Mouse (Mus musculus) cerebellum, adult 2 months (tissue): ENCODE measurements around the gene Aqp2. TPM values are rescaled to one million over a fixed set of nuclear protein-coding genes. Genes with fewer than 3 reads are reported as not detected.

Experiments used
- DNase-seq, 2 experiments: peaks; one replicate each; pipeline ENCODE4 v3.0.0; 2021
- H3K27ac ChIP-seq: fragments of 200-500 bp; 2 replicates; pipeline ENCODE4 v1.5.1; 2012; ENCODE audit warnings: low read length, control low read depth, inconsistent platforms; ENCODE audit not compliant: insufficient read depth
- H3K27me3 ChIP-seq: fragments of 200-500 bp; 2 replicates; pipeline ENCODE4 v1.6.1; 2012; ENCODE audit warnings: inconsistent platforms, mild to moderate bottlenecking, low read length, moderate library complexity; ENCODE audit not compliant: control insufficient read depth, insufficient read depth
- H3K4me1 ChIP-seq: fragments of 200-500 bp; 2 replicates; pipeline ENCODE4 v1.6.1; 2011; ENCODE audit warnings: low read length; ENCODE audit not compliant: control insufficient read depth, insufficient read depth
- H3K4me3 ChIP-seq: fragments of 200-500 bp; replicated peaks from 2 replicates; pipeline ENCODE3; 2011; ENCODE audit warnings: mild to moderate bottlenecking, low read depth, low read length, control low read depth; ENCODE audit not compliant: insufficient read depth
- CTCF ChIP-seq: fragments of 200-500 bp; IDR thresholded peaks from 2 replicates; pipeline ENCODE4 v1.5.1; 2011; ENCODE audit warnings: low read depth, mild to moderate bottlenecking, control low read depth, low read length, moderate library complexity, borderline replicate concordance; ENCODE audit not compliant: insufficient read depth
- POLR2A ChIP-seq: fragments of 200-500 bp; IDR thresholded peaks from 2 replicates; pipeline ENCODE4 v1.6.1; 2011; ENCODE audit warnings: low read length, control low read depth, borderline replicate concordance; ENCODE audit not compliant: insufficient read depth
- WGBS: fragments of 180-500 bp; shearing (Covaris S2); methylation state at CpG from one replicate; pipeline ENCODE4 v1.1.7; 2018; 5-methylcytosine and 5-hydroxymethylcytosine counted together
- polyA plus RNA-seq: library from polyadenylated mRNA; depleted of rRNA; stranded (reverse); fragments of >200 nt; gene quantifications from 2 replicates; pipeline ENCODE4 v1.2.3, GENCODE M21; 2012; rRNA removed

Gene Aqp2
- 0.23 and 0.43 TPM in 2 replicates for polyA plus RNA-seq

DNA sequence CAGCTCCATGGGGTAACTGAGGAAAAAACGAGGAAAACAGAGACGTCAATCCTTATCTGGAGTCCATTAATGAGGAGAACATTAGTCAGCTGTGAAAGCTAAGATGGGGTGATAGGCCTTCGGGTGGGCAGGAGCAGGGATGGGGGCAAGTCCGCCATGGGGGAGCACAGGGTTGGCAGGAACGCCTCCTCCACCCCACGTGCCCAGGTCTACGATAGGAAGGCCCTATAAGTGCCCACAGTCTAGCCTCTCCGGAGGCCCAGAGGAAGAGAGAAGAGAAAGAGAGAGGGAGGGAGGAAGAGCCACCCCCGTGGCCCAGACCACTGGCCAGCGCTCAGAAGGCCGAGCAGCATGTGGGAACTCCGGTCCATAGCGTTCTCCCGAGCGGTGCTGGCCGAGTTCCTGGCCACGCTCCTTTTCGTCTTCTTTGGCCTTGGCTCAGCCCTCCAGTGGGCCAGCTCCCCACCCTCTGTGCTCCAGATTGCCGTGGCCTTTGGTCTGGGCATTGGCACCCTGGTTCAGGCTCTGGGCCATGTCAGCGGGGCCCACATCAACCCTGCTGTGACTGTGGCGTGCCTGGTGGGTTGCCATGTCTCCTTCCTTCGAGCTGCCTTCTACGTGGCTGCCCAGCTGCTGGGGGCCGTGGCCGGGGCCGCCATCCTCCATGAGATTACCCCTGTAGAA lies at the start of gene Aqp2:
Aqp2 (plus strand) TSS at position 254 of the 684 bp plus-strand sequence.
- no peaks in the 10 kb centered on the region for H3K27me3 ChIP-seq
- 25% methylated on average over 25 of the region's 26 CpGs for WGBS
- H3K27ac ChIP-seq: no peak within 1 kb of the TSS
- peaks cover 12% of the 10 kb centered on the region for H3K4me1 ChIP-seq
- TF ChIP-seq CTCF: no peak
- no peak for TF ChIP-seq POLR2A
- H3K4me3 ChIP-seq: no peak within 1 kb of the TSS
- DNase-seq: peak; percentile 52 to 59

DNA sequence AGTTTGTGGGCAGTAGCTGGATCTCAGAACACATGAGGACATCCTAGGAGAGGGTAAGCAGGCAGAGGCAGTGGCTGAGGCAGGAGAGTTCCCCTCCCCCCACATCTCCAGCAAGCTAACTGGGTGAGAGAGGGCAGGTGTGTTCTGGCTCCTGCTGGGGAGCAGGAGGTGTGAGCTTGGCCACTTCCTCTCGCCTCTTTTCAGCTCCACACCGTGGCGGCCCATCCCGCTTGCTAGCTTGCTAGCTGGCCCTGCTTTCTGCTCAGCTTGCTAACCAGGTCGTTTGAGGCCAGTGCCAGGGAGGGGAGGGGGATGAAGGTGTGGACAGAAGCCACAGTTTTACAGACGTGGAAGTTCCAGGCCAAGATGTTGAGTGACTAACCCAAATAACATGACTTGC lies 47.7 kb upstream of the Aqp2 start:
- no peaks in the 10 kb centered on the region for H3K27me3 ChIP-seq
- peak; percentile 48 to 57 for DNase-seq
- H3K4me1 ChIP-seq: peaks cover 29% of the 10 kb centered on the region
- peak overlapping the region; percentile 38 for H3K27ac ChIP-seq
- no peak overlapping the region for H3K4me3 ChIP-seq
- WGBS: 11% methylated on average over 6 of the region's 6 CpGs
- TF ChIP-seq POLR2A (no peak), CTCF (no peak)

DNA sequence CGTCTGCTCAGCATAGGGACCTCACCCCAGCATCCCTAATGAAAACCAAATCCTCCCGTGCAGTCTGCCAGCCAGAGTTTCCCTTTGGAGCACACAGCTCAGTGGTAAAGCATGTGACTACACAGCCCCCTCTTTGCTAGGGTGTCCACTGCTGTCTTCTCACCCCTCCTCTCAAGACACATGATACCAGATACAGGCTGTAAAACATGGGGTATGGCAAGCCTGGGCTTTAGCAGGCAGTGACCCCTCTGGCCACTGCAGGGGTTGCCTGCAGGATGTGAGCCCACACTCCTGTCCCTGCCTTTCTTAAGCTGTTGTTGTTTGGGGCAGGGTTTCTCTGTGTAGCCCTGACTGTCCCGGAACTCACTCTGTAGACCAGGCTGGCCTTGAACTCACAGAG lies 46.8 kb upstream of the Aqp2 start:
- no peak overlapping the region for H3K4me3 ChIP-seq
- 83% methylated on average over 3 of the region's 3 CpGs for WGBS
- DNase-seq: no peak
- H3K4me1 ChIP-seq: peaks cover 29% of the 10 kb centered on the region
- H3K27ac ChIP-seq: no peak overlapping the region
- no peaks in the 10 kb centered on the region for H3K27me3 ChIP-seq
- TF ChIP-seq POLR2A (no peak), CTCF (no peak)

DNA sequence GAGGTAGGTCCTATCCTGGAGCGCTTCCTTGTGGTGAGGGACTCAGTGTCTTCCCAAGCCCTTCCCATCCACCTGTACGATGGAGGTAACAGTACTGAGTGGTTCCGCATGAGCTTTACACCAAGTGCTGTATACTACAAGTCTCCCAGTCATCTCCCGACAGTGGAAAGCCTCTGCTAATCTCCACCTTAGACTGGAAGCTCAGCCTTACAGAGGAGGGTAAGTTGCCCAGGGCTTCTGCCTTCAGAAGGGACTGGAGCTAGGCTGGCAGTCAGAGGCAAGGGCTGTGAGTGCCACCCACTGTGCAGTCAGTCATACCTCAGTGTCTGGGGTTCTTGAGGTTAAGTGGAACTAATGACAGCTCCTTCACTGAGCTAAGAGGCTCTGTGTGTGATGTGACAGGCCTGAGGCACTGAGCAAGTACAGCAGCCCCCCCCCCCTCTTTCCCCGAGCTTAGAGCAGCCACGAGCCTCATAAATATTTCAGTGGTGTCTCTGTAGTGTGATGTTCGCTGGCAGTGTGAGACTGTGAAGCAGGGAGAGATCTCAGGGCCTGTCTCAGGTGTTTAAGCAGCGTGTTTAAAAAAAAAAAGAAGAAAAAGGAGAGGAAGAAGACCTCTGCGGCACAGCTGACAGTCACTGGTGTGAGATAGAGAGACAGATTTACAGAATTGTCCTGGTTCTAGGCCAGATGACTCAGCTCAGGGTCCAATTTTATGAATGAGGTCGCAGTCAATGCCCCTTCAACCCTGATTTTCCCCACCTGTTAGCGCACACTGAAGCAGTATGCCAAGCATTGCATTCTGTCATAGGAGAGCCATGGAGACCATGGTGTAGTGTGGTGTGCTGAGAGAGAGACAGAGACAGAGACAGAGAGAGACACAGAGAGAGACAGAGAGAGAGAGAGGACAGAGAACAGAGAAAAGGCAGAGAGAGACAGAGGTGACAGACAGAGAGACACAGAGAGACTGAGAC lies 41.7 kb upstream of the Aqp2 start:
- 57% methylated on average over 11 of the region's 11 CpGs for WGBS
- Histone ChIP-seq H3K27ac (no peak overlapping the region), H3K4me1 (no peaks in the 10 kb centered on the region), H3K27me3 (no peaks in the 10 kb centered on the region), H3K4me3 (no peak overlapping the region)
- no peak for DNase-seq
- TF ChIP-seq POLR2A (no peak), CTCF (no peak)

DNA sequence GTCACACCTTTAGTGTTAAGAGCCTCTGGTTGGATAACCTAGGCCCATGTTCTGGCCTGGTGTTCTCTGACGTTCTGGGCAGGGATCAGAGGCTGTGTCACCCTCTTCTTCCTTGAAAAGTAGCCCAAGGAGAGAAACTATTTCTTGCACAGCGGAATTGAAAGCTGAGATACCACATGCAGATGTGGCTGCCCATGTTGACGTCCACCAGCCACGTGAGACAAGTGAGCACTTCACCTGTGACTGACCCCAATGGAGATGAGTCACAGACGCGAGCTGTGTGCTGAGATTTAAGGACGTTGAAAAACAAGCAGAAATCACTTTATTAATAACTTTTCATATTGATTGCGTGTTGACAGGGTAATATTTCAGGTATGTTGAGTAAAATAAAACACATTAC lies 39.0 kb upstream of the Aqp2 start:
- Histone ChIP-seq H3K27ac (no peak overlapping the region), H3K4me1 (no peaks in the 10 kb centered on the region), H3K4me3 (no peak overlapping the region), H3K27me3 (no peaks in the 10 kb centered on the region)
- TF ChIP-seq POLR2A: no peak
- no peak for TF ChIP-seq CTCF
- 90% methylated on average over 8 of the region's 8 CpGs for WGBS
- no peak for DNase-seq

DNA sequence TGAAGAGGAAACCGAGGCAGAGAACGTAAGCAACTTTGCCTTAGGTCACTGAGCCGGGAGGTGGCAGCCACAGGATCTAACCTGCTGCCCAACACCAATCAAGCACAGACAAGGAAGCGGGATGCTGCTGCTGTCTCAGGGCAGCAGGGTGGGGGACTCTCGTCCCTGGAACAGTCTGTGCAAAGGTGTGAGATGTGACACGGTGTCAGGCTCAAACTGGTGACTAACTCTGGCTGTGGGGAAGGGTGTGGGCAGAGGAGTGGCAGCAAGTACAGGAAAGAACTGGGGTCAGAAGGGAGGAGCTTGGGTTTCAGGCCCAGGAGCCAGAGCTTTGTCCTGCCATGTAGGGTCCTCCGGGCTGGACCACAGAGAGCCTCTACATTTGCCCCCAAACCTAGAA lies 34.8 kb upstream of the Aqp2 start:
- Histone ChIP-seq H3K27ac (no peak overlapping the region), H3K4me1 (no peaks in the 10 kb centered on the region), H3K4me3 (no peak overlapping the region), H3K27me3 (no peaks in the 10 kb centered on the region)
- WGBS: 86% methylated on average over 7 of the region's 7 CpGs
- DNase-seq: no peak
- TF ChIP-seq CTCF: no peak
- no peak for TF ChIP-seq POLR2A

DNA sequence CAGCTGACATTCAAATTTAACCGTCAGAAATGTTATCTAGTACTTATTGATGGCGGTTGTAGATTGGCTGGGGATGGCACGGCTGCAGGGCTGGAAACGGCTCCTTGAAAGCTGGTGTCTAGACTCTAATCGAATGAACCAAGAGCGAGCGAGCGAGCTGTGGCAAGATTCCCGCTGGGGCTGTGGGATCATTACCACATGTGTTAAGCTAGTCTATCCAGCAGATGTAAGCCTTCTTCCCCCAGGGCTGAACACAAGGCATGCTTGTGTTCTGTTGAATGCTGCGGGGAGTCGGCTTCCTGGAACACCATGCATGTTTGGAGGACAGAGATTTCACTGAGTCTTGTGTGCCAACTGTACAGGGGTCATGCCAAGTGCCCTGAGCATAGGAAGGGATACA lies 32.3 kb upstream of the Aqp2 start:
- Histone ChIP-seq H3K4me1 (no peaks in the 10 kb centered on the region), H3K27me3 (no peaks in the 10 kb centered on the region), H3K27ac (no peak overlapping the region), H3K4me3 (no peak overlapping the region)
- no peak for TF ChIP-seq POLR2A
- TF ChIP-seq CTCF: no peak
- 49% methylated on average over 11 of the region's 11 CpGs for WGBS
- no peak for DNase-seq

DNA sequence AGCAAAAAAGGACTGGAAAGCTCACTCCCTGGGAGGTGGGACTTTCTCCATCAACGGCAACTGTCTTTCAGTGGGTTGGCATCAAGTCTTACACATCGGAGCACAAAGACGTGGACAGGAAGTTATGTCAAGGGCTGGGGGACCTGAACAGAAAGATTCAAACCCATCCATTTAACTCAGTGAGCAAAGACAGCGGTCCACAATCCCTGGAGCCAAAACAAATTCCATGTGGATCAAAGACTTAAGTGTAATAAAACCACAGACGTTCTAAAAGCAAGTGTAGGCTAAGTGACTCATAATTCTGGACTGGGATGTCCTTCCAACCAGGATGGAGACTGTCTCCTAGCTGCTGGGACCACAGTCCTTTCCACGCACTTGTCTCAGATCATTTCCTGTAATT lies 31.1 kb upstream of the Aqp2 start:
- WGBS: 76% methylated on average over 6 of the region's 6 CpGs
- no peaks in the 10 kb centered on the region for H3K27me3 ChIP-seq
- no peak overlapping the region for H3K4me3 ChIP-seq
- no peak for TF ChIP-seq POLR2A
- no peak for TF ChIP-seq CTCF
- no peak overlapping the region for H3K27ac ChIP-seq
- no peaks in the 10 kb centered on the region for H3K4me1 ChIP-seq
- DNase-seq: no peak
